Comparison of ENCODE assay signal across 9 mouse cellular contexts in genomic region chr17:34143033-34143432, GRCm38 (mm10). TPM values are rescaled to one million over a fixed set of nuclear protein-coding genes. Genes with fewer than 3 reads are reported as not detected.
DNase-seq lines count a peak whose midpoint lies in the region; ATAC-seq and TF ChIP-seq lines count a peak whose summit lies in the region.
"Had no signal": no experiment of that assay in that cellular context is flagged by ENCODE, and none has a peak within 500 bp of the region (broad histone marks: within the 10 kb centered on the region; RNA-seq: fewer than 3 reads in every experiment).

TSS of gene H2-DMb2 (plus strand) at chr17:34143307.

- H3K4me3 ChIP-seq in forebrain, embryonic 11.5 days (ENCODE audit: low read depth, low read length): no peak within 1 kb of the TSS
- no peak within 1 kb of the TSS for H3K4me3 ChIP-seq in forebrain, embryonic 16.5 days (replicated peaks; ENCODE audit: low read length)
- no peak within 1 kb of the TSS for H3K4me3 ChIP-seq in kidney, embryonic 15.5 days (replicated peaks)
- no peak within 1 kb of the TSS for H3K4me3 ChIP-seq in intestine, embryonic 16.5 days (ENCODE audit: low read length)
- H3K4me3 ChIP-seq: hindbrain, embryonic 15.5 days had no signal

- no peaks in the 10 kb centered on the region for H3K36me3 ChIP-seq in forebrain, embryonic 11.5 days (ENCODE audit: control insufficient read depth, insufficient read depth, low read length)
- H3K36me3 ChIP-seq in forebrain, embryonic 16.5 days (ENCODE audit: control insufficient read depth, insufficient read depth): no peaks in the 10 kb centered on the region
- no peaks in the 10 kb centered on the region for H3K36me3 ChIP-seq in kidney, embryonic 15.5 days
- no peaks in the 10 kb centered on the region for H3K36me3 ChIP-seq in intestine, embryonic 16.5 days (ENCODE audit: control insufficient read depth, insufficient read depth, low read length)
- H3K36me3 ChIP-seq: hindbrain, embryonic 15.5 days had no signal

- H3K9me3 ChIP-seq in forebrain, embryonic 11.5 days (ENCODE audit: control insufficient read depth, low read length): no peaks in the 10 kb centered on the region
- H3K9me3 ChIP-seq in forebrain, embryonic 16.5 days (ENCODE audit: control insufficient read depth, low read length): no peaks in the 10 kb centered on the region
- no peaks in the 10 kb centered on the region for H3K9me3 ChIP-seq in kidney, embryonic 15.5 days (replicated peaks)
- no peaks in the 10 kb centered on the region for H3K9me3 ChIP-seq in intestine, embryonic 16.5 days (ENCODE audit: control insufficient read depth, low read length)
- H3K9me3 ChIP-seq: hindbrain, embryonic 15.5 days had no signal

- H3K4me2 ChIP-seq in forebrain, embryonic 11.5 days (ENCODE audit: low read depth, low read length, severe bottlenecking): no peak within 1 kb of the TSS
- no peak within 1 kb of the TSS for H3K4me2 ChIP-seq in forebrain, embryonic 16.5 days (ENCODE audit: low read length)
- H3K4me2 ChIP-seq in kidney, embryonic 15.5 days: peak within 1 kb of the TSS; percentile 8
- no peak within 1 kb of the TSS for H3K4me2 ChIP-seq in intestine, embryonic 16.5 days (ENCODE audit: low read depth, low read length)
- H3K4me2 ChIP-seq: hindbrain, embryonic 15.5 days had no signal

- DNase-seq in forebrain, embryonic 11.5 days (ENCODE audit: low spot score): peak; percentile 42
- DNase-seq in brain, embryonic 14.5 days (ENCODE audit: low read depth): peak; percentile 30
- DNase-seq in thymus, postnatal 25 days: peak; percentile 88
- DNase-seq in frontal cortex, postnatal 25 days (ENCODE audit: low spot score in 2 of 2): no peak

- peaks cover 4% of the 10 kb centered on the region for H3K4me1 ChIP-seq in forebrain, embryonic 11.5 days (replicated peaks; ENCODE audit: control insufficient read depth, insufficient read depth, low read length)
- H3K4me1 ChIP-seq in forebrain, embryonic 16.5 days (replicated peaks; ENCODE audit: control insufficient read depth, insufficient read depth, low read length): peaks cover 9% of the 10 kb centered on the region
- H3K4me1 ChIP-seq in kidney, embryonic 15.5 days: peaks cover 29% of the 10 kb centered on the region
- peaks cover 8% of the 10 kb centered on the region; the same call in 1 of the 2 replicates for H3K4me1 ChIP-seq in intestine, embryonic 16.5 days (ENCODE audit: control insufficient read depth, insufficient read depth, low read length)

- peaks cover 16% of the 10 kb centered on the region for H3K27me3 ChIP-seq in forebrain, embryonic 11.5 days (ENCODE audit: control insufficient read depth, insufficient read depth, low read length)
- peaks cover 28% of the 10 kb centered on the region for H3K27me3 ChIP-seq in forebrain, embryonic 16.5 days (replicated peaks; ENCODE audit: control insufficient read depth, insufficient read depth, low read length)
- H3K27me3 ChIP-seq in kidney, embryonic 15.5 days: peaks cover 36% of the 10 kb centered on the region
- peaks cover 8% of the 10 kb centered on the region; the same call in 1 of the 2 replicates for H3K27me3 ChIP-seq in intestine, embryonic 16.5 days (replicated peaks; ENCODE audit: control insufficient read depth, insufficient read depth, low read length)

- no peak for TF ChIP-seq POLR2A in brain, embryonic 14.5 days (IDR thresholded peaks at IDR 0.05; ENCODE audit: borderline replicate concordance, extremely low read depth, insufficient read depth, insufficient read length, poor library complexity, severe bottlenecking)

- 38% methylated on average over 7 of the region's 7 CpGs for WGBS in forebrain, embryonic 11.5 days
- WGBS in forebrain, embryonic 16.5 days: 35% methylated on average over 7 of the region's 7 CpGs
- 7% methylated on average over 7 of the region's 7 CpGs for WGBS in kidney, embryonic 15.5 days
- WGBS in intestine, embryonic 16.5 days: 30% methylated on average over 7 of the region's 7 CpGs

- H3K9ac ChIP-seq in forebrain, embryonic 11.5 days (ENCODE audit: low read length): no peak within 1 kb of the TSS
- no peak within 1 kb of the TSS for H3K9ac ChIP-seq in forebrain, embryonic 16.5 days (replicated peaks; ENCODE audit: low read depth, low read length)
- H3K9ac ChIP-seq in kidney, embryonic 15.5 days: 0 out of 2 replicates have a peak within 1 kb of the TSS, but pooled peaks have one; percentile 14
- H3K9ac ChIP-seq in intestine, embryonic 16.5 days (ENCODE audit: low read depth, low read length): no peak within 1 kb of the TSS
- H3K9ac ChIP-seq: hindbrain, embryonic 15.5 days had no signal

- no peak for ATAC-seq in forebrain, embryonic 11.5 days (replicated peaks; ENCODE audit: low FRiP score)
- ATAC-seq in forebrain, embryonic 16.5 days: no peak; the same call in 1 of the 2 replicates
- peak; percentile 80 for ATAC-seq in kidney, embryonic 15.5 days (replicated peaks; ENCODE audit: low FRiP score)
- peak; percentile 83 for ATAC-seq in megakaryocyte, adult 5-6 weeks (ENCODE audit: poor library complexity, severe bottlenecking)
- no peak for ATAC-seq in intestine, embryonic 16.5 days

- H3K27ac ChIP-seq in forebrain, embryonic 11.5 days (ENCODE audit: low read depth, low read length): no peak within 1 kb of the TSS
- no peak within 1 kb of the TSS for H3K27ac ChIP-seq in forebrain, embryonic 16.5 days (ENCODE audit: low read length)
- peak within 1 kb of the TSS; percentile 70 for H3K27ac ChIP-seq in kidney, embryonic 15.5 days
- no peak within 1 kb of the TSS for H3K27ac ChIP-seq in intestine, embryonic 16.5 days (ENCODE audit: low read length)
- H3K27ac ChIP-seq: hindbrain, embryonic 15.5 days had no signal

- no peak for TF ChIP-seq CTCF in brain, embryonic 14.5 days (IDR thresholded peaks at IDR 0.05; ENCODE audit: borderline replicate concordance, extremely low read depth, insufficient read depth, insufficient read length)

RNA-seq across cellular contexts. Expression of gene H2-DMb2, which starts in this region (rescaled TPM):
- 0.15 TPM in 1 of 2 replicates, not detected in the other for polyA plus RNA-seq in forebrain, embryonic 11.5 days (2014; fragmentation: Nextera tagmentation; extraction: Ambion mirVana)
- polyA plus RNA-seq in forebrain, embryonic 16.5 days (2015; fragmentation: Nextera tagmentation; extraction: Ambion mirVana): 0.43 and 0.90 TPM in 2 replicates
- 0.18 and 0.40 TPM in 2 replicates for polyA plus RNA-seq in brain, embryonic 14.5 days (2012; rRNA removed)
- polyA plus RNA-seq in kidney, embryonic 15.5 days (2015; fragmentation: Nextera tagmentation; extraction: Ambion mirVana): 22.6 and 25.3 TPM in 2 replicates
- total RNA-seq in megakaryocyte, adult 5-6 weeks (2015): 8.9 and 9.6 TPM in 2 replicates
- total RNA-seq in megakaryocyte, adult 5-6 weeks (2017): 12.4 and 18.3 TPM in 2 replicates
- polyA plus RNA-seq in intestine, embryonic 16.5 days (2015; fragmentation: Nextera tagmentation; extraction: Ambion mirVana): 0.87 and 0.99 TPM in 2 replicates

Comparison
In these comparisons a context has a peak if more than half of its experiments do, and no peak if none do; other contexts are left out.
1. RNA of gene H2-DMb2 (polyA plus RNA-seq): 22.6 to 25.3 TPM in kidney, embryonic 15.5 days; 0.43 to 0.90 TPM in forebrain, embryonic 16.5 days, 0.87 to 0.99 TPM in intestine, embryonic 16.5 days, 0.18 to 0.40 TPM in brain, embryonic 14.5 days and 0.15 TPM in forebrain, embryonic 11.5 days; every median in the first group is over 10 times any median in the second.
2. Peak in DNase-seq in forebrain, embryonic 11.5 days; RNA of the gene not detected or under 1 TPM.
3. Peak in DNase-seq in brain, embryonic 14.5 days; RNA of the gene not detected or under 1 TPM.
4. ATAC-seq: peak in kidney, embryonic 15.5 days (single experiment) and megakaryocyte, adult 5-6 weeks (single experiment); none in forebrain, embryonic 11.5 days (single experiment), forebrain, embryonic 16.5 days (single experiment) and intestine, embryonic 16.5 days (single experiment).